Mouse (Mus musculus) C2C12 (cell line): ENCODE data around the gene Arl2. TPM values are rescaled to one million over a fixed set of nuclear protein-coding genes. Genes with fewer than 3 reads are reported as not detected.
A peak's percentile ranks its signal among the peaks of the same experiment; 100 is the strongest.

Experiments
- H3K27me3 ChIP-seq: one replicate; pipeline ENCODE4 v1.6.1; 2011; ENCODE audit not compliant: control insufficient read depth, insufficient read depth, insufficient read length
- H3K36me3 ChIP-seq: one replicate; pipeline ENCODE4 v1.6.1; 2011; ENCODE audit not compliant: control insufficient read depth, insufficient read depth
- H3K4me3 ChIP-seq: one replicate; pipeline ENCODE4 v1.5.1; 2011; ENCODE audit warnings: mild to moderate bottlenecking, control low read depth; ENCODE audit not compliant: poor library complexity, insufficient read depth, severe bottlenecking
- H3K79me2 ChIP-seq: one replicate; pipeline ENCODE4 v1.6.1; 2011; ENCODE audit not compliant: control insufficient read depth, insufficient read depth
- H3K79me3 ChIP-seq: one replicate; pipeline ENCODE4 v1.6.1; 2011; ENCODE audit warnings: low read depth, control low read depth
- H3ac ChIP-seq: one replicate; pipeline ENCODE3; 2011; ENCODE audit warnings: low read depth; ENCODE audit not compliant: control insufficient read depth, insufficient read length
- CEBPB ChIP-seq: IDR thresholded peaks from one replicate; pipeline ENCODE4 v1.6.1; 2011; ENCODE audit warnings: low read depth, mild to moderate bottlenecking, control low read depth, moderate library complexity
- CTCF ChIP-seq: IDR thresholded peaks from one replicate; pipeline ENCODE4 v1.5.1; 2011; ENCODE audit not compliant: control insufficient read depth, insufficient read depth, insufficient read length
- FOSL1 ChIP-seq: IDR thresholded peaks from one replicate; pipeline ENCODE4 v1.8.0; 2011; ENCODE audit warnings: mild to moderate bottlenecking, low read length; ENCODE audit not compliant: poor library complexity, insufficient read depth, severe bottlenecking
- MAX ChIP-seq: IDR thresholded peaks from one replicate; pipeline ENCODE4 v1.6.1; 2011; ENCODE audit warnings: mild to moderate bottlenecking, control low read depth
- MYOD1 ChIP-seq: IDR thresholded peaks from one replicate; pipeline ENCODE4 v1.6.1; 2011; ENCODE audit warnings: low read depth; ENCODE audit not compliant: control insufficient read depth, insufficient read length
- MYOG ChIP-seq: IDR thresholded peaks from one replicate; pipeline ENCODE4 v1.6.1; 2011; ENCODE audit not compliant: control insufficient read depth, insufficient read length; ENCODE audit errors: extremely low read depth
- USF1 ChIP-seq: IDR thresholded peaks from one replicate; pipeline ENCODE4 v1.6.1; 2011; ENCODE audit warnings: low read depth, mild to moderate bottlenecking, control low read depth, moderate library complexity
- polyA plus RNA-seq: library from polyadenylated mRNA; unstranded; fragments of >200 nt; fragmentation: generic; extraction: Trizol; gene quantifications from one replicate; pipeline ENCODE4 v1.2.1, GENCODE M21; 2012; ENCODE audit warnings: missing spikeins

Arl2 gene
- polyA plus RNA-seq, 1 experiment, result 78.3 TPM

- H3ac ChIP-seq, result peak overlapping the region; percentile 96
- peak overlapping the region; percentile 98 for H3K4me3 ChIP-seq
- peaks cover 37% of the 10 kb centered on the region for H3K79me3 ChIP-seq
- H3K27me3 ChIP-seq, result no peaks in the 10 kb centered on the region
- peaks cover 77% of the 10 kb centered on the region for H3K79me2 ChIP-seq
- peaks cover 54% of the 10 kb centered on the region for H3K36me3 ChIP-seq
- TF ChIP-seq CEBPB (no peak), MAX (no peak), MYOD1 (no peak), CTCF (no peak), FOSL1 (no peak), MYOG (no peak), USF1 (no peak)
Observed at GRCm38 (mm10) chr19:6085417-6085879, 55.9 kb downstream of the Arl2 start.

- peak within 1 kb of the TSS; percentile 98 for H3K4me3 ChIP-seq
- peaks cover 36% of the 10 kb centered on the region for H3K79me3 ChIP-seq
- no peak for TF ChIP-seq MYOD1
- TF ChIP-seq CEBPB, result no peak
- TF ChIP-seq MAX, result peak; percentile 60
- TF ChIP-seq CTCF, result no peak
- TF ChIP-seq MYOG, result no peak
- no peaks in the 10 kb centered on the region for H3K27me3 ChIP-seq
- peaks cover 70% of the 10 kb centered on the region for H3K79me2 ChIP-seq
- peak within 1 kb of the TSS; percentile 96 for H3ac ChIP-seq
- peaks cover 49% of the 10 kb centered on the region for H3K36me3 ChIP-seq
Observed at GRCm38 (mm10) chr19:6084478-6085248, 56.7 kb downstream of the Arl2 start, which contains the start of the genes Zfpl1 and Cdca5. Zfpl1 (minus strand) TSS chr19:6084956. Cdca5 (plus strand) TSS chr19:6084983.

Other genes with a start within 250 kb of the Arl2 start
- 1.0 TPM for gene Tigd3, start 247.4 kb downstream of the Arl2 start, polyA plus RNA-seq
- 69.3 TPM for gene Dpf2, start 228.5 kb downstream of the Arl2 start, polyA plus RNA-seq
- gene Cdc42ep2, start 216.7 kb downstream of the Arl2 start, polyA plus RNA-seq, result 3.6 TPM
- gene Pola2, start 177.3 kb downstream of the Arl2 start, polyA plus RNA-seq, result 45.1 TPM
- not detected for gene Slc22a20, start 155.4 kb downstream of the Arl2 start, polyA plus RNA-seq
- gene Capn1, start 125.7 kb downstream of the Arl2 start, polyA plus RNA-seq, result 36.9 TPM
- gene Syvn1, start 95.0 kb downstream of the Arl2 start, polyA plus RNA-seq, result 18.7 TPM
- 60.0 TPM for gene Mrpl49, start 83.8 kb downstream of the Arl2 start, polyA plus RNA-seq
- gene Fau, start 83.7 kb downstream of the Arl2 start, polyA plus RNA-seq, result 2,541 TPM
- gene Znhit2, start 80.4 kb downstream of the Arl2 start, polyA plus RNA-seq, result 49.8 TPM
- gene Tm7sf2, start 73.2 kb downstream of the Arl2 start, polyA plus RNA-seq, result 14.7 TPM
- 55.2 TPM for gene Vps51, start 64.3 kb downstream of the Arl2 start, polyA plus RNA-seq
- gene Tmem262, start 61.5 kb downstream of the Arl2 start, polyA plus RNA-seq, result not detected
- gene Gm28374, start 59.3 kb downstream of the Arl2 start, polyA plus RNA-seq, result 0.44 TPM
- 59.7 TPM for gene Zfpl1, start 56.6 kb downstream of the Arl2 start, polyA plus RNA-seq
- gene Cdca5, start 56.6 kb downstream of the Arl2 start, polyA plus RNA-seq, result 33.0 TPM
- gene AC131692.1, start 47.1 kb downstream of the Arl2 start, polyA plus RNA-seq, result 0.36 TPM
- 0.16 TPM for gene Naaladl1, start 35.8 kb downstream of the Arl2 start, polyA plus RNA-seq
- gene Sac3d1, start 22.9 kb downstream of the Arl2 start, polyA plus RNA-seq, result 44.7 TPM
- gene Snx15, start 13.2 kb downstream of the Arl2 start, polyA plus RNA-seq, result 22.7 TPM
- gene Batf2, start 565 bp downstream of the Arl2 start, polyA plus RNA-seq, result 0.04 TPM
- not detected for gene Majin, start 42.8 kb upstream of the Arl2 start, polyA plus RNA-seq
- 0.13 TPM for gene Gpha2, start 84.8 kb upstream of the Arl2 start, polyA plus RNA-seq
- 25.3 TPM for gene Ppp2r5b, start 94.3 kb upstream of the Arl2 start, polyA plus RNA-seq
- 10.3 TPM for gene Atg2a, start 100.1 kb upstream of the Arl2 start, polyA plus RNA-seq
- 219 TPM for gene Ehd1, start 135.2 kb upstream of the Arl2 start, polyA plus RNA-seq
- 7.2 TPM for gene Cdc42bpg, start 164.9 kb upstream of the Arl2 start, polyA plus RNA-seq
- 51.0 TPM for gene Men1, start 193.4 kb upstream of the Arl2 start, polyA plus RNA-seq
- gene Map4k2, start 199.6 kb upstream of the Arl2 start, polyA plus RNA-seq, result 10.2 TPM
- 138 TPM for gene Sf1, start 222.1 kb upstream of the Arl2 start, polyA plus RNA-seq
- 1.2 TPM for gene Pygm, start 242.9 kb upstream of the Arl2 start, polyA plus RNA-seq